Mouse (Mus musculus) heart, postnatal 25 days (tissue): ENCODE results near the gene Ccrl2. TPM values are rescaled to one million over a fixed set of nuclear protein-coding genes. Genes with fewer than 3 reads are reported as not detected.
A peak's percentile ranks its signal among the peaks of the same experiment; 100 is the strongest.

ENCODE experiments used
- DNase-seq: peaks from one replicate; pipeline ENCODE4 v3.0.0; 2022; ENCODE audit warnings: low spot score
- intact Hi-C: fragments of 180-260 bp; cut with DNase I; formaldehyde crosslinking; loops from one replicate; pipeline ENCODE4 v1.15.1; 2025
- total RNA-seq, 2 experiments: library from RNA; stranded (reverse); gene quantifications; 2 replicates each; pipeline ENCODE4 v1.2.3; 2021

The Ccrl2 gene
- total RNA-seq, 2 experiments from 2014 or later, result 8.2 to 10.4 TPM

- intact Hi-C loops, result no loop called here
- no peak for DNase-seq
Observed at GRCm38 (mm10) chr9:111070546-111070961, 13.2 kb upstream of the Ccrl2 start.

GRCm38 (mm10) chr9:111067052-111067451, 9.7 kb upstream of the Ccrl2 start:
- intact Hi-C loops, result no loop called here
- no peak for DNase-seq

DNA sequence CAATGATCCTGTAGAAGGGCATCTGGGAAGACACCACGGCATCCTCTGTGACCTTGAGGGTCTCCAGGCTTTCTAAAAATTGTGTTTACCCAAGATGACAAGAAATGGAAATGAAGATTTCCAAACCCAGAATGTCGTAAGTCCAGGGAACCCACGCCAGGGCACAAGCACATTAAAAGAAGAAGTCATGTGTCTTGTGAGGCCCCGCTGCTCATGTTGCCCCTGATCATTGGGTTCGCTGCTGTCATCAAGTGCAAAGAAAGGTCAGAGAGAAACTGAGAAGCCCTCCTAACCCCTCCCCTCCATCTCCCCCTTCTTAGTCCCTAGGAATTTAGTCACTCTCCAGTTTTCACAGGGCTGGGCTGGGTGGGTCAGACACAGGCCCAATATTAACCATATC, 5.5 kb upstream of the Ccrl2 start:
- intact Hi-C loops, result no loop called here
- no peak for DNase-seq

GRCm38 (mm10) chr9:111058943-111059556, 1.7 kb upstream of the Ccrl2 start:
- intact Hi-C loops, result loop anchor here (5.0 kb wide), 2 partner anchors 62 to 177 kb away; partner anchors contain the start of gene Tmie
- no peak for DNase-seq

GRCm38 (mm10) chr9:111057544-111058370, 438 bp upstream of the Ccrl2 start:
- no peak for DNase-seq
- intact Hi-C loops, result loop anchor here (5.0 kb wide), 2 partner anchors 60 to 175 kb away; partner anchors contain the start of gene Tmie

DNA sequence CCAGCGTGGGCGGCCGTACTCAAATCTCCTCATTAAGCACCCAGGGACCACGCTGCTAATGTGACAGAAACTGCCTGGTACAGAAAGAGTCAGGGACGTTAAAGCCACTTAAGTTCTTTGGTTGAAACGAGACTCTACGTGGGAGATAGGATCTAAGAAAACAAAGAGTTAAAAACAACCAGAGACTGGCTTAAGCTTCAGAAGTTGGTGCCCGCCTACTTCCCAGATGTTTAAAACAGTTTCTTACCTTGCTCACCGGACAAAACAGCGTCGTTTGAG, 861 bp downstream of the Ccrl2 start:
- intact Hi-C loops, result loop anchor here (5.0 kb wide), 2 partner anchors 59 to 174 kb away; partner anchors contain the start of gene Tmie

GRCm38 (mm10) chr9:111055800-111056518, 1.4 kb downstream of the Ccrl2 start:
- intact Hi-C loops, result loop anchor here (5.0 kb wide), 2 partner anchors 59 to 174 kb away; partner anchors contain the start of gene Tmie
- DNase-seq, result no peak

More for the DNA sequence above, 861 bp downstream of the Ccrl2 start:
- no peak for DNase-seq

DNA sequence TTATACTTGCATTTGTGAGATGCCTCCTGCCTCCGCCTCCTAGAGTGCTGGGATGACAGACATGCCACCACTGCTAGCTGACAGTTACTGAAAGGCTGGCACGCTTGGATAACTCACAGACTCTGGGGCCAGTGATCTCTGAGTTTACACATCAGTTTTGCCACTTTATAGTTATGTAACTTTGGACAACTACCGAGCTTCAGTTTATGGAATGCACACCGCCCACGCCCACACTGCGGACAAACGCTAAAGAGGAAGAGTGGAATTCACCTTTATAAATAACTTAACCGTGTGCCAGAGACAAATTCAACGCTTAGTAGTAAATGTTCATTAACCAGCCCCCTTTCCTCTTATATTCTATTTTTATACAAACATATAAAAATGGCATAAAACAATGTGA, 2.4 kb downstream of the Ccrl2 start:
- intact Hi-C loops, result loop anchor here (5.0 kb wide), 2 partner anchors 58 to 173 kb away; partner anchors contain the start of gene Tmie
- no peak for DNase-seq

DNA sequence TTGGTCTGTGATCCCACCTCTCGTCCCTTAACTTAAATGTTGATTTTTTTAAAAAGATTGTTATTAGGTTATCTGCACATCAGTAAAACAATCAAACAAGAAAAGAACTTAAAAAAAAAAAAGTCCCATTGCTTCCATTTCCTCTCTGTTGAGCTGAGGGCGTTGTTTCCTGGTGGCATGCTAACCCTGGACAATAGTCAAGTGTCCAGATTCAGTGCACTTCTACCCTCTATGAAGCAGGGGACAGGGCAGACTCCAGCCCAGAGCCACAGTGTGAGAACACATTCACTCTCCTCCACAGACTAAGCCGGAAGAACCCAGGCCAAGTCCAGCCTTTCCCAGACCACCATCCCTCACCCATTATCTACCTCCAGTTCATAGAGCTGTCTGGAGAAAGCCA, 8.9 kb downstream of the Ccrl2 start:
- intact Hi-C loops, result no loop called here
- no peak for DNase-seq

DNA sequence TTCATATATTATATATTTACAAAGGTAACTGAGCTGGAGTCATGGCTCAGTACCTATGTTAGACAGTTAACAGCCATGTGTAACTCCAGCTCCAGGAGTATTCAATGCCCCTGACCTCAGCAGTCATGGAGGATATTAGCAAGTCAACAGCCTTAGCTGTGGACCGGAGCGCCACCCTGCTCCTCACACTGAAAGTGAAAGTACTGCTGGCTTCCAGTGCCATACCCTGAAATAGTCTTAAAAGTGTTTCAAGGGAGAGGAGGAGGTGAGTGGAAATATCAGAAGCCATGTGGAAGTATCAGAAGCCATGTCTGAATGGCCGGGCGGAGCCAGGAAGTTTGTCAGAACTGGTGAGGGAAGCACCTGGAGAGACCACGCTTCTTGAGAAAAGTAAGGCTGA, 10.1 kb downstream of the Ccrl2 start:
- DNase-seq, result no peak
- intact Hi-C loops, result no loop called here

DNA sequence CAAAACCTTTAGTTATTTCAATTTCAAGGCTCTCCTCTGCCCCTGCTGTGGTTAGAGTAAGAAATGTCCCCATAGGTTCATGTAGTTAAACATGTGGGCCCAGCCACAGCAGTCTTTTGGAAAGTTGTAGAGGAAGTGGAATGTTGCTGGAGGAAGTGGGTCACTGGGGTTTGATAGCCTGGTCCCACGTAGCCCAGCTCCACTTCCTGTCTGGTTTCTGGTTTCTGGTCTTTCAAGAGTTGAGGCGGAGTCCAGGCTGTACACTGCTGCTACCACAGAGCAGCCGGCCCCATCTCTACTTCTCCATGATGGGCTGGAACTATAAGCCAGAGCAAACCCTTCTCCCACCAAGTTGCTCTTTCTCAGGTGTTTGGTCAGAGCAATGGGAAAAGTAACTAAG, 11.1 kb downstream of the Ccrl2 start:
- no peak for DNase-seq
- intact Hi-C loops, result no loop called here

- intact Hi-C loops, result loop anchor here (5.0 kb wide), 1 partner anchor 45 kb away; no protein-coding TSS in a partner anchor
Observed at GRCm38 (mm10) chr9:111042266-111042665, 15.1 kb downstream of the Ccrl2 start.

GRCm38 (mm10) chr9:111039966-111040365, 17.4 kb downstream of the Ccrl2 start:
- DNase-seq, result no peak
- intact Hi-C loops, result loop anchor here (5.0 kb wide), 1 partner anchor 43 kb away; no protein-coding TSS in a partner anchor

More at GRCm38 (mm10) chr9:111042266-111042665, 15.1 kb downstream of the Ccrl2 start:
- DNase-seq, result peak; percentile 42

GRCm38 (mm10) chr9:111033717-111034116, 23.6 kb downstream of the Ccrl2 start:
- DNase-seq, result no peak
- intact Hi-C loops, result no loop called here

DNA sequence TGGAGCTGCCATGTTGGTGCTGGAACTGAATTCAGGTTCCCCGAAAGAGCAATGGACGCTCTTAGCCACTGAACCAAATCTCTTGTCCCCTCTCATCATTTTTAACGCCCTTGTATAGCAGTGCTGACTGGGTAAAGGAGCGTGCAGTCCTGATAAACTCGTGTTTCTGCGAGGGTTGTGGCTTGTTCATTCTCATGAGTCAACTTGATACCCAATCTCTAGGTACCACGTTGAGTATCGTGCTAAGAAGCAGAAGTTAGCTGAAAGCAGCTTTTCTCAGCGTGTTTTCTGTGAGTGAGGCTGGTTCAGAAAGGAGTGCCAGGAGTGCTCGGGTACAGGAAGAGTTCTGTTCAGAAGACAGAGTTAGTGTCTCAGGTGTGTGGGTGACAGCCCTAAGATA, 30.5 kb downstream of the Ccrl2 start:
- intact Hi-C loops, result no loop called here
- DNase-seq, result no peak

- intact Hi-C loops, result no loop called here
Observed at GRCm38 (mm10) chr9:111019022-111019421, 38.3 kb downstream of the Ccrl2 start, which contains the start of gene Ltf. TSS of gene Ltf (plus strand) at chr9:111019271.

DNA sequence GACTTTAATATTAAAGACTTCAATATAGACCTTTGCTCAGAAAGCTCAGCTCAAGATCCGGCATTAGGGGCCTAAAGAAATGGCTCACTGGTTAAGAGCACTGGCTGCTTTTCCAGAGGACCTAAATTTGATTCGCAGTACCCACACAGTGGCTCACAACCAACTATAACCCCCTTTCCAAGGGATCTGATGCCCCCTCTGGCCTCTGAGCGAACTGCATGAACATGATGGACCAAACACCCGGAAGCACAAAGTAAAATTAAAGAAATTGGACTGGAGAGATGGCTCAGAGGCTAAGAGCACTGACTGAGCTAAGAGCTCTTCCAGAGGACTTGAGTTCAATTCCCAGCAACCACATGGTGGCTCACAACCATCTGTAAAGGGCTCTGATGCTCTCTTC, 41.7 kb downstream of the Ccrl2 start:
- intact Hi-C loops, result no loop called here
- no peak for DNase-seq

More at GRCm38 (mm10) chr9:111019022-111019421, 38.3 kb downstream of the Ccrl2 start, which contains the start of gene Ltf:
- no peak for DNase-seq

DNA sequence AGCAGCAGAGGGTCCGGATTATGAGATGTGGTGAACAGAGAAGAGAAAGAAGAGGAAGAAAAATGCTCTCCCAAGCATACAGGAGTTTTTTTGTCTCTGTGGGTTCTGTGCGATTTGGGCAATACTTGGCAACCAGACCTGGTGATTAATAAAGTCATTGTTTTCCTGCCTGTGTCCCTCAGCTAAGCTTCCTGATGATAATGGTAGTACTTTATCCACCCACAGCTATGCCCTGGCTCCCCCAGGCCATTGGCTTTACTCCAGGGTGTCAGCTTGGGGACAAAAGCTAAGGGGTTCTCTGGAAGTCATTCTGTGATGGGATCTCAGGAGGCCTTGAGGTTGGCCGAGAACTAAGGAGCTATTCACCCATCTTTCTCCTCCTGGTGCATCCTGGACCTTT, 45.3 kb downstream of the Ccrl2 start:
- intact Hi-C loops, result no loop called here
- DNase-seq, result no peak

DNA sequence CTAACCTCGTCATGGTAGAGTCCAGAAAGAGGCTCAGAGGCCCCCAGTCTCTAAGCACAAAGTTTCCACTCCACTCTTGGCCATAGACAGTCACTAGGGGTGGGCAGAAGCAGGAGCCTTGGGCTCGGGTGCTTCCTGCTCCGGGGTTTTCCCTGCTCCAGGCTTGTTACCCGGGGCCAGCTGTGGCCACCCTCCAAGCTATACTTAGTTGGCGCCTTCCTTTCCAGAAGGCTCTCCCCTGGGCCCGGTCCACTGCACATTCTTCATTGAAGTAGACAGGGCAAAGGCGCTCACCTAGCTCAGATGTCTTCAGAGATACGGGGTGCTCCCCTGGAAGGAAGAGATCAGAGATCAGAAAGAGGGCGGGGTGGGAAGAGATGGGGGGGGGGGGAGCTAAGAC, 45.8 kb downstream of the Ccrl2 start:
- no peak for DNase-seq
- intact Hi-C loops, result no loop called here

- intact Hi-C loops, result no loop called here
- no peak for DNase-seq
Observed at GRCm38 (mm10) chr9:111009763-111010162, 47.6 kb downstream of the Ccrl2 start.
